Mouse (Mus musculus) intestine, embryonic 16.5 days (tissue): ENCODE measurements around the gene Gps2. TPM values are rescaled to one million over a fixed set of nuclear protein-coding genes. Genes with fewer than 3 reads are reported as not detected.

Experiments used
- ATAC-seq: fragments of 200-750 bp; cut with Nextera tagmentation; 2 replicates; pipeline ENCODE4 v1.8.0; 2017; ENCODE audit warnings: moderate TSS enrichment, moderate library complexity
- H3K27ac ChIP-seq: fragments of 300-500 bp; sonication (generic); 2 replicates; pipeline ENCODE4 v1.5.1; 2014; ENCODE audit warnings: mild to moderate bottlenecking, low read length
- H3K27me3 ChIP-seq: fragments of 300-500 bp; sonication (generic); replicated peaks from 2 replicates; pipeline ENCODE4 v1.6.1; 2014; ENCODE audit warnings: low read length, control low read depth, mixed read lengths; ENCODE audit not compliant: control insufficient read depth, insufficient read depth
- H3K36me3 ChIP-seq: fragments of 300-500 bp; sonication (generic); 2 replicates; pipeline ENCODE4 v1.6.1; 2014; ENCODE audit warnings: low read length, control low read depth; ENCODE audit not compliant: control insufficient read depth, insufficient read depth
- H3K4me1 ChIP-seq: fragments of 300-500 bp; sonication (generic); 2 replicates; pipeline ENCODE4 v1.6.1; 2014; ENCODE audit warnings: low read length, control low read depth, mixed read lengths; ENCODE audit not compliant: control insufficient read depth, insufficient read depth
- H3K4me2 ChIP-seq: fragments of 300-500 bp; sonication (generic); 2 replicates; pipeline ENCODE4 v1.6.1; 2014; ENCODE audit warnings: low read depth, low read length, control low read depth
- H3K4me3 ChIP-seq: fragments of 300-500 bp; sonication (generic); 2 replicates; pipeline ENCODE4 v1.5.1; 2014; ENCODE audit warnings: mild to moderate bottlenecking, low read length
- H3K9ac ChIP-seq: fragments of 300-500 bp; sonication (generic); 2 replicates; pipeline ENCODE4 v1.6.1; 2014; ENCODE audit warnings: low read depth, low read length
- H3K9me3 ChIP-seq: fragments of 300-500 bp; sonication (generic); 2 replicates; pipeline ENCODE4 v1.6.1; 2016; ENCODE audit warnings: low read length, control low read depth; ENCODE audit not compliant: control insufficient read depth
- WGBS: fragments of 180-500 bp; shearing (Covaris S2); extraction: QIAGEN DNeasy Blood & Tissue Kit; methylation state at CpG from one replicate; pipeline ENCODE4 v1.1.7; 2014; 5-methylcytosine and 5-hydroxymethylcytosine counted together
- polyA plus RNA-seq: library from polyadenylated mRNA; unstranded; fragments of >200 nt; fragmentation: Nextera tagmentation; extraction: Ambion mirVana; gene quantifications from 2 replicates; pipeline ENCODE4 v1.2.1, GENCODE M21; 2015

Gene Gps2
- polyA plus RNA-seq, 1 experiment from 2014 or later: 63.8 TPM

- Histone ChIP-seq H3K36me3 (peaks cover 23% of the 10 kb centered on the region), H3K27me3 (no peaks in the 10 kb centered on the region), H3K9ac (peak overlapping the region; percentile 96), H3K4me1 (peaks cover 11% of the 10 kb centered on the region; the same call in 1 of the 2 replicates), H3K4me3 (peak overlapping the region; percentile 82), H3K4me2 (peak overlapping the region; percentile 96), H3K27ac (peak overlapping the region; percentile 96), H3K9me3 (no peaks in the 10 kb centered on the region)
- no peak; the same call in 1 of the 2 replicates for ATAC-seq
- under 1% methylated on average over 34 of the region's 39 CpGs for WGBS
Observed at GRCm38 (mm10) chr11:69901993-69902392, 11.7 kb upstream of the Gps2 start.

- Histone ChIP-seq H3K9ac (peak overlapping the region; percentile 96; the same call in 1 of the 2 replicates), H3K4me2 (peak overlapping the region; percentile 96)
- ATAC-seq: no peak
Observed at GRCm38 (mm10) chr11:69902972-69903371, 10.7 kb upstream of the Gps2 start.

GRCm38 (mm10) chr11:69904311-69904710 is 9.4 kb upstream of the Gps2 start:
- WGBS: 97% methylated on average over 9 of the region's 9 CpGs

More at GRCm38 (mm10) chr11:69902972-69903371, 10.7 kb upstream of the Gps2 start:
- peak overlapping the region; percentile 82 for H3K4me3 ChIP-seq
- H3K36me3 ChIP-seq: peaks cover 31% of the 10 kb centered on the region
- 81% methylated on average over 13 of the region's 13 CpGs for WGBS
- no peak overlapping the region for H3K27ac ChIP-seq
- H3K27me3 ChIP-seq: no peaks in the 10 kb centered on the region
- H3K4me1 ChIP-seq: peaks cover 11% of the 10 kb centered on the region; the same call in 1 of the 2 replicates
- H3K9me3 ChIP-seq: no peaks in the 10 kb centered on the region

GRCm38 (mm10) chr11:69908645-69909044 is 5.0 kb upstream of the Gps2 start:
- no peak overlapping the region for H3K27ac ChIP-seq
- WGBS: 93% methylated on average over 11 of the region's 11 CpGs
- H3K9ac ChIP-seq: no peak overlapping the region
- H3K4me1 ChIP-seq: peaks cover 5% of the 10 kb centered on the region; the same call in 1 of the 2 replicates
- no peak overlapping the region for H3K4me3 ChIP-seq
- H3K9me3 ChIP-seq: no peaks in the 10 kb centered on the region
- peaks cover 69% of the 10 kb centered on the region for H3K36me3 ChIP-seq
- ATAC-seq: no peak
- no peak overlapping the region for H3K4me2 ChIP-seq
- no peaks in the 10 kb centered on the region for H3K27me3 ChIP-seq

More at GRCm38 (mm10) chr11:69904311-69904710, 9.4 kb upstream of the Gps2 start:
- Histone ChIP-seq H3K27me3 (no peaks in the 10 kb centered on the region), H3K36me3 (peaks cover 41% of the 10 kb centered on the region), H3K9ac (no peak overlapping the region), H3K4me2 (no peak overlapping the region), H3K4me1 (peaks cover 11% of the 10 kb centered on the region; the same call in 1 of the 2 replicates), H3K4me3 (no peak overlapping the region), H3K9me3 (no peaks in the 10 kb centered on the region), H3K27ac (no peak overlapping the region)
- ATAC-seq: no peak

GRCm38 (mm10) chr11:69909174-69909573 is 4.5 kb upstream of the Gps2 start:
- H3K9me3 ChIP-seq: no peaks in the 10 kb centered on the region
- no peak overlapping the region for H3K4me2 ChIP-seq
- ATAC-seq: no peak
- H3K4me1 ChIP-seq: peaks cover 5% of the 10 kb centered on the region; the same call in 1 of the 2 replicates
- no peaks in the 10 kb centered on the region for H3K27me3 ChIP-seq
- no peak overlapping the region for H3K4me3 ChIP-seq
- WGBS: 87% methylated on average over 5 of the region's 5 CpGs
- H3K9ac ChIP-seq: no peak overlapping the region
- peaks cover 64% of the 10 kb centered on the region for H3K36me3 ChIP-seq
- H3K27ac ChIP-seq: no peak overlapping the region

- WGBS: 94% methylated on average over 8 of the region's 8 CpGs
- Histone ChIP-seq H3K36me3 (peaks cover 59% of the 10 kb centered on the region), H3K9ac (no peak overlapping the region), H3K4me3 (no peak overlapping the region), H3K4me2 (no peak overlapping the region), H3K27ac (no peak overlapping the region), H3K9me3 (no peaks in the 10 kb centered on the region), H3K4me1 (peaks cover 12% of the 10 kb centered on the region; the same call in 1 of the 2 replicates), H3K27me3 (no peaks in the 10 kb centered on the region)
- no peak for ATAC-seq
Observed at GRCm38 (mm10) chr11:69910177-69910576, 3.5 kb upstream of the Gps2 start.

- 90% methylated on average over 17 of the region's 17 CpGs for WGBS
- H3K36me3 ChIP-seq: peaks cover 56% of the 10 kb centered on the region
Observed at GRCm38 (mm10) chr11:69910781-69911560, 2.7 kb upstream of the Gps2 start.

GRCm38 (mm10) chr11:69911701-69912100 is 2.0 kb upstream of the Gps2 start:
- H3K9me3 ChIP-seq: no peaks in the 10 kb centered on the region
- H3K27me3 ChIP-seq: no peaks in the 10 kb centered on the region
- no peak overlapping the region for H3K4me3 ChIP-seq
- ATAC-seq: no peak
- peaks cover 18% of the 10 kb centered on the region for H3K4me1 ChIP-seq
- H3K36me3 ChIP-seq: peaks cover 55% of the 10 kb centered on the region
- H3K27ac ChIP-seq: no peak overlapping the region
- H3K9ac ChIP-seq: no peak overlapping the region
- 89% methylated on average over 6 of the region's 6 CpGs for WGBS
- no peak overlapping the region for H3K4me2 ChIP-seq

More at GRCm38 (mm10) chr11:69910781-69911560, 2.7 kb upstream of the Gps2 start:
- Histone ChIP-seq H3K9me3 (no peaks in the 10 kb centered on the region), H3K9ac (no peak overlapping the region), H3K4me2 (no peak overlapping the region), H3K27me3 (no peaks in the 10 kb centered on the region), H3K27ac (no peak overlapping the region), H3K4me1 (peaks cover 16% of the 10 kb centered on the region), H3K4me3 (no peak overlapping the region)
- no peak for ATAC-seq

- H3K36me3 ChIP-seq: peaks cover 51% of the 10 kb centered on the region
- 73% methylated on average over 15 of the region's 15 CpGs for WGBS
- no peaks in the 10 kb centered on the region for H3K27me3 ChIP-seq
- H3K4me1 ChIP-seq: peaks cover 22% of the 10 kb centered on the region
- peak overlapping the region; percentile 94 for H3K4me2 ChIP-seq
- no peak for ATAC-seq
- no peaks in the 10 kb centered on the region for H3K9me3 ChIP-seq
- no peak overlapping the region for H3K27ac ChIP-seq
- H3K9ac ChIP-seq: peak overlapping the region; percentile 91
- H3K4me3 ChIP-seq: peak overlapping the region; percentile 79
Observed at GRCm38 (mm10) chr11:69912716-69913530, 765 bp upstream of the Gps2 start.
